Mouse (Mus musculus): ENCODE measurements around the gene Dkk3.

DNA sequence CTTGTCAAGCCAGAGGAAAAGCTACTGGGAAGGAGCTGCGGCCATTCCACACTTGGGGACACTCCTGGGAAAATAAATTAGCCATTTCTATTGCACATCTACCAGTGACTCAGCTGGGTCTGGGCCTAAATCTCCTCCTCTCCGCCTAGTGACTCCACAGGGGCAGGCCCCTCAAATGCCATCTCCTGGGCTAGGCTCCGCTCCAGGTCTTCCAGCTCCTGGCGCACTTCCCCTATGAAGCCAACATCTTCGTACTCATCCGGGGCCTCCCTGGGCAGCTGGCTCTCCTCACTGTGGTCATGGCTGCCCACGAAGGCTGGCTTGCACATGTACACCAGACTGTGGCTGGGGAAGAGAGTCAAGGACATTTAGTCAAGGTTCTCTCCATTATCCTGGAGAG, 40.8 kb downstream of the Dkk3 start:
- no peak for TF ChIP-seq CTCF (IDR thresholded peaks at IDR 0.05; ENCODE audit: borderline replicate concordance, insufficient read depth, low read length)
- no peak for TF ChIP-seq POLR2A (IDR thresholded peaks at IDR 0.05; ENCODE audit: low read depth, low read length)
